Mouse (Mus musculus) CH12.LX (cell line): ENCODE measurements around the gene Atrnl1.

Experiments used
- BHLHE40 ChIP-seq: IDR thresholded peaks from 2 replicates; pipeline ENCODE4 v1.6.1; 2011; ENCODE audit warnings: mild to moderate bottlenecking, low read depth, low read length, improper control_type of control experiment
- CHD1 ChIP-seq: IDR thresholded peaks from 2 replicates; pipeline ENCODE4 v1.6.1; 2012; ENCODE audit warnings: low read depth, low read length, improper control_type of control experiment, inconsistent platforms
- CTCF ChIP-seq, 2 experiments: IDR thresholded peaks in 1 of 2; conservative IDR thresholded peaks in 1 of 2; 2 replicates each; pipeline ENCODE4 v1.5.1; 2011 to 2012; ENCODE audit warnings: low read depth in 2 of 2, low read length in 2 of 2, improper control_type of control experiment in 1 of 2, inconsistent platforms in 1 of 2, mild to moderate bottlenecking in 1 of 2, moderate library complexity in 1 of 2
- ELF1 ChIP-seq: IDR thresholded peaks from 2 replicates; pipeline ENCODE4 v1.6.1; 2014; ENCODE audit warnings: low read depth, mild to moderate bottlenecking, inconsistent platforms, low read length, improper control_type of control experiment
- POLR2A ChIP-seq: IDR thresholded peaks from 2 replicates; pipeline ENCODE4 v1.6.1; 2011; ENCODE audit warnings: low read depth, mild to moderate bottlenecking, improper control_type of control experiment, low read length
- USF1 ChIP-seq: IDR thresholded peaks from 2 replicates; pipeline ENCODE4 v1.6.1; 2014; ENCODE audit warnings: low read depth, mild to moderate bottlenecking, inconsistent platforms, low read length, improper control_type of control experiment
- ZC3H11A ChIP-seq: IDR thresholded peaks from 2 replicates; pipeline ENCODE4 v1.6.1; 2012; ENCODE audit warnings: low read depth, mild to moderate bottlenecking, inconsistent platforms, low read length, improper control_type of control experiment
- ZMIZ1 ChIP-seq: IDR thresholded peaks from 2 replicates; pipeline ENCODE4 v1.6.1; 2012; ENCODE audit warnings: low read depth, mild to moderate bottlenecking, inconsistent platforms, low read length, improper control_type of control experiment

GRCm38 (mm10) chr19:57948489-57948888, 337.7 kb downstream of the Atrnl1 start:
- TF ChIP-seq ZMIZ1 (no peak), ELF1 (no peak), CTCF (conservative IDR thresholded peaks at IDR 0.05 in 1 of 2, IDR thresholded peaks at IDR 0.05 in 1 of 2; ENCODE audit: low read depth in 2 of 2, low read length in 2 of 2) (no peak), ZC3H11A (no peak), POLR2A (no peak), CHD1 (no peak), USF1 (no peak), BHLHE40 (no peak)
